Mouse (Mus musculus): ENCODE results near the gene Camkmt.

- no peak for TF ChIP-seq POLR2A (IDR thresholded peaks at IDR 0.05; ENCODE audit: low read depth, low read length)
- no peak for TF ChIP-seq CTCF (IDR thresholded peaks at IDR 0.05; ENCODE audit: extremely low read depth, insufficient read depth, insufficient read length, insufficient replicate concordance)
Measured at GRCm38 (mm10) chr17:85374834-85375176, 284.5 kb downstream of the Camkmt start.
